Mouse (Mus musculus): ENCODE results near the gene St8sia1.

DNA sequence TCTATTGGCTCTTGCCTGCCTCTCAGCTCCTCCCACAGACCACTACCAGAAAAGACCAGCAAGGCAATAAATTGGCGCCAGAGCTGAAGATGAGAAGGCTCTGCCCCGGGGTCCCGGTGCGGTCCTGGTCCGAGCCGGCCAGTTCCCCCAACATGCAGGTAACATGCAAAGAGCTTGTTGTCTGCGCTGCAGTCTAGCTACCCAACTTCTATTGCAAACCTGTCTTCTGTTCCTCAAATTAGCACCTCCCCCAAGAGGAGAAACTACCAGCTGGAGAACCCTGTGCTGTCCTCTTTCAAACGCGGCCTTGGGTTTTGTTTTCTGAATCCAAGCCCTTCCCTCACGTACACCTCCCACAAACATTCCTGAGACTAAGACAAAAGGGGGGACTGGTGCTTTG, 1.8 kb downstream of the St8sia1 start:
- no peak for TF ChIP-seq CTCF (IDR thresholded peaks at IDR 0.05; ENCODE audit: low read depth)
- TF ChIP-seq EP300 (optimal IDR thresholded peaks at IDR 0.05), result no peak

Measured in stomach, postnatal 0 days (tissue).